Mouse (Mus musculus) heart, postnatal 0 days (tissue): ENCODE measurements at regions not wholly inside any gene's neighbourhood (a gene's known extent, or its start where the extent isn't known, plus 50 kb on each side); places are given as distances from the start of the nearest gene placed in this dataset.

Experiments
- ATAC-seq: fragments of 200-750 bp; cut with Nextera tagmentation; 2 replicates; pipeline ENCODE4 v1.8.0; 2017; ENCODE audit warnings: low read depth, moderate number of reproducible peaks, moderate library complexity; ENCODE audit not compliant: insufficient read depth
- DNase-seq: peaks from one replicate; pipeline ENCODE4 v3.0.0-alpha.2; 2016; ENCODE audit warnings: low spot score
- H3K27ac ChIP-seq: fragments of 300-500 bp; sonication (generic); 2 replicates; pipeline ENCODE4 v1.5.1; 2014; ENCODE audit warnings: low read depth, mild to moderate bottlenecking
- H3K27me3 ChIP-seq: fragments of 300-500 bp; sonication (generic); 2 replicates; pipeline ENCODE4 v1.6.1; 2014; ENCODE audit warnings: low read length, mixed read lengths; ENCODE audit not compliant: control insufficient read depth, insufficient read depth
- H3K36me3 ChIP-seq: fragments of 300-500 bp; sonication (generic); replicated peaks from 2 replicates; pipeline ENCODE4 v1.6.1; 2014; ENCODE audit warnings: low read length, mixed read lengths; ENCODE audit not compliant: control insufficient read depth, insufficient read depth
- H3K4me1 ChIP-seq: fragments of 300-500 bp; sonication (generic); 2 replicates; pipeline ENCODE4 v1.6.1; 2014; ENCODE audit warnings: antibody characterized with exemption; ENCODE audit not compliant: control insufficient read depth, insufficient read depth
- H3K4me2 ChIP-seq: fragments of 300-500 bp; sonication (generic); 2 replicates; pipeline ENCODE4 v1.6.1; 2014; ENCODE audit warnings: low read depth, mild to moderate bottlenecking, low read length, moderate library complexity
- H3K4me3 ChIP-seq: fragments of 300-500 bp; sonication (generic); 2 replicates; pipeline ENCODE4 v1.5.1; 2014; ENCODE audit warnings: low read depth, low read length
- H3K9ac ChIP-seq: fragments of 300-500 bp; sonication (generic); replicated peaks from 2 replicates; pipeline ENCODE4 v1.6.1; 2014; ENCODE audit warnings: low read depth, low read length, mixed read lengths
- H3K9me3 ChIP-seq: fragments of 300-500 bp; sonication (generic); replicated peaks from 2 replicates; pipeline ENCODE4 v1.6.1; 2016; ENCODE audit warnings: low read length; ENCODE audit not compliant: control insufficient read depth
- CTCF ChIP-seq: IDR thresholded peaks from 2 replicates; pipeline ENCODE4 v1.5.1; 2016; ENCODE audit warnings: antibody characterized with exemption, control low read depth, low read depth
- EP300 ChIP-seq: IDR thresholded peaks from 2 replicates; pipeline ENCODE4 v1.6.1; 2016; ENCODE audit warnings: antibody characterized with exemption, low read depth
- WGBS: fragments of 180-500 bp; shearing (Covaris S2); extraction: QIAGEN DNeasy Blood & Tissue Kit; methylation state at CpG from one replicate; pipeline ENCODE4 v1.1.7; 2014; 5-methylcytosine and 5-hydroxymethylcytosine counted together

DNA sequence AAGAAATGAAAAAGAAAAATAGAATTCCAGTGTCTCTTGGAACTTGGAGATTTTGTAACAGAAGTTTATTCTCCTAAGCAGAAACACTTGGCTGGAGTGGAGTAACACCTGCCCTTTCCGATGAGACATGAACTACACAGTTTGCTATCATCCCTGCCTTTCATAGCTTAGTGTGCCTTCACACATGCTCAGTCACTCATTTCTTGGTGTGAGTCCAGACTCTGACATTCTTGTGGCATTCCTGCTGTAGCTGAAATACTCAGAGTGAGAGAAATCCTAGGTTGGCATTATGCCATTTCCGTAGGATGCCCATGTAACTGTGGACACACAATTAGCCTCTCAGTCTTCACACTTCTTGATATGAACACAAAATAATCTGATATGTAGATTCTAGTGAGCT lies 318.2 kb downstream of the Gsdmc2 start:
- Histone ChIP-seq H3K9me3 (no peaks in the 10 kb centered on the region), H3K27me3 (no peaks in the 10 kb centered on the region), H3K36me3 (no peaks in the 10 kb centered on the region), H3K4me1 (no peaks in the 10 kb centered on the region), H3K4me3 (no peak overlapping the region), H3K27ac (no peak overlapping the region), H3K9ac (no peak overlapping the region), H3K4me2 (no peak overlapping the region)
- DNase-seq, result peak; percentile 20
- 25% methylated on average over 2 of the region's 2 CpGs for WGBS
- no peak for TF ChIP-seq CTCF
- TF ChIP-seq EP300, result no peak
- ATAC-seq, result peak; percentile 41; the same call in 1 of the 2 replicates

DNA sequence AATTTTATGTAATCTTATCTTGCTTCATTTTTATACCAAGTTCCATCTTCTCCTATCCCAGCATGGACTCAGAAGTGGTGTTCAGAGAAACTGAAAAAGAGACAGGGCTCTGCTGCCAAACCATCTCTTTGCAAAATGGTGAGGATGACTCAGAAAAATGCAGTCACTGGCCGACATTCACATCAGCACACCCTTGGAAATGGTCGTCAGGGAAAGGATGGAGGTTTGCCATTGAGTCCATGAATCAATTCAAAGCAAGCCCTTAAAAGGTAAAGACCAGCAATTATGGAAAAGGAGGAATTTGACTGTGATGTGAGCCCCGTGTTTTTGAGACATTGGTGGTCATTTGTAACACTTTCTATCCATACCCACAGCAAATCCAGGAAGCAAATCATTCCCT lies 327.7 kb downstream of the Gsdmc2 start:
- H3K27me3 ChIP-seq, result no peaks in the 10 kb centered on the region
- TF ChIP-seq EP300 (no peak), CTCF (no peak)
- no peak overlapping the region for H3K9ac ChIP-seq
- H3K36me3 ChIP-seq, result no peaks in the 10 kb centered on the region
- H3K4me2 ChIP-seq, result no peak overlapping the region
- no peak overlapping the region for H3K4me3 ChIP-seq
- no peak for ATAC-seq
- DNase-seq, result no peak
- 75% methylated on average over 3 of the region's 3 CpGs for WGBS
- no peaks in the 10 kb centered on the region for H3K4me1 ChIP-seq
- no peaks in the 10 kb centered on the region for H3K9me3 ChIP-seq
- H3K27ac ChIP-seq, result no peak overlapping the region

DNA sequence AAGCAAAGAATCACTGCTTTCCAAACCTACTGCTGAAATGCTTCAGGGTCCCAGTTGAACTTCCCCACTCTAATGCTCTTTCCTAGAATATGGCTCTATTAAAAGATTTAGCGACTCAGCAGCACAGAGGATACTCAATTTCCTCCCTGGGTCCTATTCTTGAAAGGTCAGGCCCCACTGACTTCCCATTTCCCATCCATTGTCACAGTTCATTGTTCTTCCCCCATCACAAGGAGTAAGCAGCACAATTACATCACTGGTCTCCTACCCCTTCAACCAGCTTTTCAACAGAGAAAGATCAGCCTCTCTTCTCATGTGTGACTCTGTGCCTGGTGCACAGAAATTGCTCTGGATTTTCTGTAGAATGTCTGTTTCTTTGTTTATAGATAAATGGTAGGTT lies 344.5 kb downstream of the Gsdmc2 start:
- Histone ChIP-seq H3K36me3 (no peaks in the 10 kb centered on the region), H3K9ac (no peak overlapping the region), H3K4me1 (no peaks in the 10 kb centered on the region), H3K4me2 (no peak overlapping the region), H3K9me3 (no peaks in the 10 kb centered on the region), H3K27me3 (no peaks in the 10 kb centered on the region), H3K4me3 (no peak overlapping the region), H3K27ac (no peak overlapping the region)
- DNase-seq, result no peak
- WGBS, result 36% methylated on average over 1 of the region's 1 CpGs
- ATAC-seq, result no peak; the same call in 1 of the 2 replicates
- no peak for TF ChIP-seq EP300
- TF ChIP-seq CTCF, result no peak

DNA sequence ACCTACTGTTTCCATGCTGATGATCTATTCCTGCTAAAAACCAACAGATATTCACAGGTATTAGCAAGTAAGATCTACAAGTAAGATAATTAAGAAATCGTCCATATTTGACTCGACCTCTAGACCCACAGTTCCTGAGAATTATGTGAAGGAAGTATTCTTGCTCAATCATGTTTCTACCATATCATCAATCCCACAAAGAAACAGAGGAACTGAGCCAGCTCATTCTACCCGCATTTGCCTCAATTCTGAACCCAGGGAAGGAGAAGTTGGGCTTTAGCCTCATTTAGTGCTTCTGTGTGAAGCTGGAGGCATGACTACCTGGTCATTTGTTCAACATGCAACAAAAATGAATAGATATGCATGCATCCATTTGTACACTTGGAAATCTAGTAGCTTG lies 346.5 kb downstream of the Gsdmc2 start:
- ATAC-seq (no peak), DNase-seq (no peak)
- Histone ChIP-seq H3K4me2 (no peak overlapping the region), H3K4me1 (no peaks in the 10 kb centered on the region), H3K9me3 (no peaks in the 10 kb centered on the region), H3K9ac (no peak overlapping the region), H3K27ac (no peak overlapping the region), H3K4me3 (no peak overlapping the region), H3K27me3 (no peaks in the 10 kb centered on the region), H3K36me3 (no peaks in the 10 kb centered on the region)
- WGBS, result 78% methylated on average over 3 of the region's 3 CpGs
- TF ChIP-seq CTCF, result no peak
- TF ChIP-seq EP300, result no peak

DNA sequence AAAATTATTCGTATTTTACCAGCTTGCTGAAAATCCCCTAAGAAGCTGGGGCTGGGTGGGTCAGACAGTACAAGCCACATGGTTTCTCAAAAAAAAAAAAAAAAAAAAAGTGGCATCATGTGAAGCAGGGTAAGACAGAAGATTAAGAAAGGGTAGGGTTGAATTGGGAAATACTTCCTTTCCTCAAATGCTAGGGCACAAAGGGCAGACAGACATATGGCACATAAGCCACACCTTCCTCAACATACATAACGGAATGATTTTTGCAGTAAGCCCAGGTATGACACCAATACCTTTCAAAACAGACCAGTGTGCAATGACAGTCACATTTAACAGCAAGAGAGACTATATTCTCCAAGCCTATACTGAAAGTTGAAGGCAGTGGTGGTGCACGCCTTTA lies 347.8 kb downstream of the Gsdmc2 start:
- no peak overlapping the region for H3K27ac ChIP-seq
- no peaks in the 10 kb centered on the region for H3K4me1 ChIP-seq
- WGBS, result 84% methylated on average over 3 of the region's 3 CpGs
- H3K4me3 ChIP-seq, result no peak overlapping the region
- no peak overlapping the region for H3K9ac ChIP-seq
- DNase-seq (no peak), ATAC-seq (no peak)
- H3K36me3 ChIP-seq, result no peaks in the 10 kb centered on the region
- no peaks in the 10 kb centered on the region for H3K9me3 ChIP-seq
- no peak overlapping the region for H3K4me2 ChIP-seq
- no peak for TF ChIP-seq CTCF
- TF ChIP-seq EP300, result no peak
- H3K27me3 ChIP-seq, result no peaks in the 10 kb centered on the region

DNA sequence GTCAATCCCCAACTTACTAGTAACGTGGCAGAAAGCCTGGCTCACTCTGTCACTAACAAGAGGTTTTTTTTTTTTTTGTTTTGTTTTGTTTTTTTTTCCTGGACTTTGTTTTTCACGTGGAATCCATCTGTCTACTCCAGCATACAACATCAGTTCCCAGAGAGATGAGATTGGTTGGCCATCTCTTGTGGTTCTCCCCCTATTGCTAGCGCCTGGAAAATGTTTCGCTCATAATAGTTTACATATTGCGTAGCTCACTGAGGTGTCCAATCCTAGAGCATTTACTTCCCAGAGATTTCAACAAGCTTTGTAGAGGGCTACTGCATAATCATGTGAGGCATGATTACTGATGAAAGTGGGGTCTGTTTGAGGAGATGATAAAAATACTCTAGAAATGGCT lies 360.1 kb downstream of the Gsdmc2 start:
- H3K27ac ChIP-seq, result peak overlapping the region; percentile 59; the same call in 1 of the 2 replicates
- H3K27me3 ChIP-seq, result no peaks in the 10 kb centered on the region
- peaks cover 7% of the 10 kb centered on the region; the same call in 1 of the 2 replicates for H3K4me1 ChIP-seq
- H3K36me3 ChIP-seq, result no peaks in the 10 kb centered on the region
- ATAC-seq, result peak; percentile 6; the same call in 1 of the 2 replicates
- 0 out of 2 replicates have a peak overlapping the region, but pooled peaks have one; percentile 37 for H3K9ac ChIP-seq
- 62% methylated on average over 5 of the region's 5 CpGs for WGBS
- H3K4me2 ChIP-seq, result no peak overlapping the region
- H3K9me3 ChIP-seq, result no peaks in the 10 kb centered on the region
- TF ChIP-seq EP300 (no peak), CTCF (no peak)
- DNase-seq, result no peak
- H3K4me3 ChIP-seq, result no peak overlapping the region
